Mouse (Mus musculus) stomach, embryonic 15.5 days (tissue): ENCODE data around the gene Gns. TPM values are rescaled to one million over a fixed set of nuclear protein-coding genes. Genes with fewer than 3 reads are reported as not detected.

ENCODE experiments used
- ATAC-seq: fragments of 200-750 bp; cut with Nextera tagmentation; 2 replicates; pipeline ENCODE4 v1.8.0; 2017; ENCODE audit warnings: low read depth, moderate number of reproducible peaks, moderate TSS enrichment; ENCODE audit not compliant: insufficient read depth, low FRiP score
- H3K27ac ChIP-seq: fragments of 300-500 bp; sonication (generic); 2 replicates; pipeline ENCODE4 v1.5.1; 2015; ENCODE audit warnings: mild to moderate bottlenecking, inconsistent platforms
- H3K27me3 ChIP-seq: fragments of 300-500 bp; sonication (generic); replicated peaks from 2 replicates; pipeline ENCODE4 v1.6.1; 2015; ENCODE audit warnings: inconsistent platforms
- H3K36me3 ChIP-seq: fragments of 300-500 bp; sonication (generic); 2 replicates; pipeline ENCODE4 v1.6.1; 2015; ENCODE audit warnings: inconsistent platforms
- H3K4me1 ChIP-seq: fragments of 300-500 bp; sonication (generic); 2 replicates; pipeline ENCODE4 v1.6.1; 2015; ENCODE audit warnings: inconsistent platforms
- H3K4me2 ChIP-seq: fragments of 300-500 bp; sonication (generic); 2 replicates; pipeline ENCODE4 v1.6.1; 2015; ENCODE audit warnings: mild to moderate bottlenecking, inconsistent platforms
- H3K4me3 ChIP-seq: fragments of 300-500 bp; sonication (generic); replicated peaks from 2 replicates; pipeline ENCODE4 v1.5.1; 2015; ENCODE audit warnings: inconsistent platforms
- H3K9ac ChIP-seq: fragments of 300-500 bp; sonication (generic); 2 replicates; pipeline ENCODE4 v1.6.1; 2015; ENCODE audit warnings: inconsistent platforms
- H3K9me3 ChIP-seq: fragments of 300-500 bp; sonication (generic); 2 replicates; pipeline ENCODE4 v1.6.1; 2016; ENCODE audit warnings: inconsistent platforms
- WGBS: fragments of 180-500 bp; shearing (Covaris S2); methylation state at CpG from one replicate; pipeline ENCODE4 v1.1.7; 2015; 5-methylcytosine and 5-hydroxymethylcytosine counted together
- polyA plus RNA-seq: library from polyadenylated mRNA; unstranded; fragments of >200 nt; fragmentation: Nextera tagmentation; extraction: Ambion mirVana; gene quantifications from 2 replicates; pipeline ENCODE4 v1.2.1, GENCODE M21; 2015

Gene Gns
- polyA plus RNA-seq, 1 experiment from 2014 or later: 39.6 TPM

DNA sequence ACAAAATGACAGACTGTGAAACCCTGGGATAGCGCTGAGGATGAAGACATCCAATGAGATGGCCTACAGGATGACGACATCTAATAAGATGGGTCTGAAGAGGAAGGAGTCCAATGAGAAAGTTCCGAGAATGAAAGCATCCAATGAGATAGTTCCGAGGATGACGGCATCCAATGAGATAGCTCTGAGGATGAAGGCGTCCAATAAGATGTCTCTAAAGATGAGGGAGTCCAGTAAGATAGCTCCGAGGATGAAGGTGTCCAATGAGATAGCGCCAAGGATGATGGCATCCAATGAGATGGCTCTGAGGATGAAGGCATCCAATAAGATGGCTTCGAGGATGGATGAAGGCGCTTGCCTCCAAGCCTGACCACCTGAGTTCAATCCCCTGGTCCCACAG lies 22.6 kb upstream of the Gns start:
- no peak overlapping the region for H3K27ac ChIP-seq
- H3K4me1 ChIP-seq: no peaks in the 10 kb centered on the region
- H3K36me3 ChIP-seq: no peaks in the 10 kb centered on the region
- no peaks in the 10 kb centered on the region for H3K27me3 ChIP-seq
- H3K4me2 ChIP-seq: no peak overlapping the region
- H3K9me3 ChIP-seq: no peaks in the 10 kb centered on the region
- H3K4me3 ChIP-seq: no peak overlapping the region
- WGBS: 95% methylated on average over 10 of the region's 10 CpGs
- H3K9ac ChIP-seq: no peak overlapping the region
- ATAC-seq: no peak

DNA sequence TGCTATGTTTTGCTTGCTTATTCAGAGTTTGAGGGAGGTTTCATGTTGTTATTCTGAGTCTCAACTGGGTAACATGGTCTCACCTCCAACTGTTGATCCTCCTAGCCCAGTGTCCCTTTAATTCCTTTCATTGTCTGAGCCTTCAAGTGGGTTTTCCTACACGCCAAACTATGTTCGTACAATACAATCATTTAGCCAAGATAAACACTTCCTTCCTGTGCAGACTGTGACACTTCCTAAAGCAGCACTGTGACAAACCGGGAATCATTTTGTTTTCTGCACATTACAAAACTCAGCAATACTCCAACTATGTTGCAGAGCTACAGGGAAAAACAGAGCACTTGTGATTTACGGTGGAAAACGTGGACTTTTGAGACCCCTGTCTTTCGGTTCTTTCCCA lies 21.0 kb upstream of the Gns start:
- Histone ChIP-seq H3K9me3 (no peaks in the 10 kb centered on the region), H3K27me3 (no peaks in the 10 kb centered on the region), H3K4me3 (no peak overlapping the region), H3K27ac (no peak overlapping the region), H3K4me2 (no peak overlapping the region), H3K36me3 (no peaks in the 10 kb centered on the region), H3K9ac (no peak overlapping the region), H3K4me1 (no peaks in the 10 kb centered on the region)
- ATAC-seq: no peak
- WGBS: 47% methylated on average over 6 of the region's 6 CpGs

DNA sequence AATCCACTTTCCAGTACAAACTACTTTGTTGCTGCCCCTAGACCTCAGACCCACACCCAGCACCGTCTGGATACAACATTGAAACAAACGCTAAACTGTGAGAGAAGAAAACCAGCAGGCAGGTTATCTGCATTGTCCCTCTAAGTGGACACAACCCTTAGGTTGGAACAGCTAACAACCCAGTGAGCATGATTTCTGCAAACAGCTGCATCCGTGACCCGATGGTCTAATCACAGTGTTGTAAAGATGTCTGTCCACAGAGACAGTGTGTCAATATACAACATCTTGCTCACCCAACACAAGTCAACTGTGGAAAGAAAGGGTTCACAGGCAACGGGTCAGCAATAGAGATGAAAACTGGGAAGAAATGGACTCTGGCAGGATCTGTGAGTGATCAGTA lies 15.6 kb upstream of the Gns start:
- Histone ChIP-seq H3K4me2 (peak overlapping the region; percentile 89), H3K4me3 (peak overlapping the region; percentile 61; the same call in 1 of the 2 replicates), H3K9me3 (no peaks in the 10 kb centered on the region), H3K27me3 (peaks cover 10% of the 10 kb centered on the region; the same call in 1 of the 2 replicates), H3K9ac (no peak overlapping the region), H3K27ac (peak overlapping the region; percentile 8; the same call in 1 of the 2 replicates), H3K4me1 (peaks cover 7% of the 10 kb centered on the region), H3K36me3 (no peaks in the 10 kb centered on the region)
- 43% methylated on average over 5 of the region's 5 CpGs for WGBS
- no peak for ATAC-seq

DNA sequence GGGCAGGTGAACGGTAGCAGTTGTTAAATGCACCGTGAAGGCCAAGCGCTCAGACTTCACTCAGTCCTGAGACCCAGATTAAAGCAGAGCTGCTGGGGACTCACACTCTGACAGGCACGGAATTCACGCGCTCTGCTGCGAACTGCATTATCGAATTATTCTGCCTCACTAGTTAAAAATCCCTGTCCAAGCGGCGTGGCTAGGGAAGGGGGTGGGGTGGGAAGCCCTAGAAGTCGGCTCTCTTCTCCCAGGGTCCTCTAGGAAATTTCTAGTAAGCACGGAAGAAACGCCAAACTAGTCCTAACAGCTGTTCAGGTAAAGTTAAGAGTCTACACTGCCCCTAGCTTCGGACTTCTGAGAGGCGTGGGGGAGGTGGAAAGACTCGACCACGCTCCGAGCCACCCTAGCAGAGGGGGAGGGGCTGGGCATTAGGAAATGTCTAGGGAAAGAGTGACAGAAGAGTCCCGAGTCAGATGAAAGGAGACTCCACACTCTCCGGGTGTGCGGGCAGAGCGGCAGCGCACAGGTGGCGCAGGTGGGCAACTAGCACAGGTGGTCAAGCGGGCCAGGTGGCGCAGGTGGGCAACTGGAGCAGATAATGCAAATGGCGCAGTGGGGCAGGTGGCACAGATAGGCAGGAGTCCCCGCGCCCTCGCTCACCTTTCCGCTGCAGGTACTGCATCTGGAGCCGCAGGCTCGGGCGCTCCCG lies 14.4 kb upstream of the Gns start:
- Histone ChIP-seq H3K4me2 (peak overlapping the region; percentile 89), H3K4me3 (peak overlapping the region; percentile 61), H3K4me1 (peaks cover 7% of the 10 kb centered on the region), H3K27me3 (peaks cover 10% of the 10 kb centered on the region; the same call in 1 of the 2 replicates), H3K9me3 (no peaks in the 10 kb centered on the region), H3K36me3 (no peaks in the 10 kb centered on the region), H3K27ac (peak overlapping the region; percentile 82), H3K9ac (peak overlapping the region; percentile 45; the same call in 1 of the 2 replicates)
- peak; percentile 70; the same call in 1 of the 2 replicates for ATAC-seq
- WGBS: 2% methylated on average over 35 of the region's 35 CpGs

DNA sequence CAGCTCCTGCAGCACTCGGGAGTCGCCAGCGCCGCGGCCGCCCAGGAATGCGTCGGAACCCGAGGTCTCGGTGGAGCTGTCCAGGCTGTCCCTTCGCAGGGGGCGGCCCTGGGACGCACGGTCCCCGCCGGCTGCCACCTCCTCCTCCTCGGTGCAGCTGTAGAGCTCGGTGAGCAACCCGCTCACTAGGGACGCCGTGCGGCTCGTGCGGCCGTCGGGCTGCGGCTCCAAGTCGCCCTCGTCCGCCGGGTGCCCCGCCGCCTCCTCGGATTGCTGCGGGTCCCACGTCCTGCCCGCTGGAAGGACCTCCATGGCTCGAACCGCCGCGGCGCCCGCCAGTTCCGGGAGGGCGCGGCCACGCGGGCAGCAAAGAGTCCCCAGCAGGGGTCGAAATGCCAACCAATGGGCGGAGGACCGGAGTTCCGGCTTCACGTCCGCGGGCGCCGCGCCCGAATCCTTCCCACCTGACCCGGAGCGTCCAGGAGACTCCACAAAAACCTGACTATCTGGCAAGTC lies 13.8 kb upstream of the Gns start, which contains the start of gene Tbc1d30:
Tbc1d30 (minus strand) TSS at position 213 of the 516 bp plus-strand sequence.
- peaks cover 7% of the 10 kb centered on the region for H3K4me1 ChIP-seq
- H3K27me3 ChIP-seq: peaks cover 10% of the 10 kb centered on the region; the same call in 1 of the 2 replicates
- peak within 1 kb of the TSS; percentile 45; the same call in 1 of the 2 replicates for H3K9ac ChIP-seq
- H3K9me3 ChIP-seq: no peaks in the 10 kb centered on the region
- peak within 1 kb of the TSS; percentile 61 for H3K4me3 ChIP-seq
- WGBS: under 1% methylated on average over 59 of the region's 61 CpGs
- peak within 1 kb of the TSS; percentile 82 for H3K27ac ChIP-seq
- peak within 1 kb of the TSS; percentile 89 for H3K4me2 ChIP-seq
- ATAC-seq: peak; percentile 74
- no peaks in the 10 kb centered on the region for H3K36me3 ChIP-seq

DNA sequence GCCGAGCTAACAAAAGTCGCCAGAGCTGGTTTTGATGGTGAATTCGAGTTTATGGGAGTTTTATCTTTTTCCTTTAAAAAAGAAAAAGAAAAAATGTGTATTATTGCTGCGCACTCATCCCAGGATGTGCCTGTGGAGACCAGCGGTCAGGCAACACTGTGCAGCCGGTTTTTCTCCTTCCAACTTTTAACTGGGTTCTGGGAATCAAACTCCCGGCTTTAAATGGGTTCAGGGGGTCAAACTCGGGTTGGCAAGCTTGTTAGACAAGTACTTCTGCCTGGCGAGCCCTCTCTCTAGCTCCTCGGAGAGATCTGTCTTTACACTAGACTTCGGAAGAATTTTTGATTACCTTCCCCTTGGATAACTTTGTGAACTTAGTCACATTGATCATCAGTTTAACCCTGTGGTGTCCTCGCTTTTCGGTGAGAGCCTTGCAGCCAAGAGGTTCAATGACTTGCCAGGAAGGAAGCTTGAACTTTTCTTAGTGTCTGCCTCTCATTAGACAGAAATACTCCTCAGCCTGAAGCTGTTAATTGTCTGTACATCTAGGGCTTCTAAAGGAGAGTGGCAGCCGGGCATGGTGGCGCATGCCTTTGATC lies 13.1 kb upstream of the Gns start:
- Histone ChIP-seq H3K4me1 (peaks cover 7% of the 10 kb centered on the region), H3K27ac (peak overlapping the region; percentile 82), H3K4me3 (peak overlapping the region; percentile 61), H3K4me2 (peak overlapping the region; percentile 89), H3K9me3 (no peaks in the 10 kb centered on the region), H3K27me3 (peaks cover 10% of the 10 kb centered on the region; the same call in 1 of the 2 replicates), H3K9ac (no peak overlapping the region), H3K36me3 (no peaks in the 10 kb centered on the region)
- WGBS: 27% methylated on average over 15 of the region's 15 CpGs
- no peak for ATAC-seq

DNA sequence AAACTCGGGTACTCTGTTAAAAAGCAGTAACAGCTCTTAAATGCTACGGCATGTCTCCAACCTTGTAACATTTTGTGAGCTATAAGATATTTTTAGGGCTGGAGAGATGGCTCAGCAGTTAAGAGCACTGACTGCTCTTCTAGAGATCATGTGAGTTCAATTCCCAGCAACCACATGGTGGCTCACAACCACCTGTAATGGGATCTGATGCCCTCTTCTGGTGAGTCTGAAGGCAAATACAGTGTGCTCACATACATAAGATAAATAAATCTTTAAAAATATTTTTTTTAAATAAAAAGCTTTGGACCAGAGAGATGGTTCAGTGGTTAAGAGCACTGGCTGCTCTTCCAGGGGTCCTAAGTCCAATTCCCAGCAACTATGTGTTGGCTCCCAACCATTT lies 4.5 kb upstream of the Gns start:
- WGBS: 88% methylated on average over 2 of the region's 2 CpGs
- H3K27me3 ChIP-seq: no peaks in the 10 kb centered on the region
- H3K9me3 ChIP-seq: no peaks in the 10 kb centered on the region
- no peaks in the 10 kb centered on the region for H3K36me3 ChIP-seq
- peaks cover 6% of the 10 kb centered on the region for H3K4me1 ChIP-seq
- H3K4me2 ChIP-seq: no peak overlapping the region
- H3K4me3 ChIP-seq: no peak overlapping the region
- H3K27ac ChIP-seq: no peak overlapping the region
- ATAC-seq: no peak
- no peak overlapping the region for H3K9ac ChIP-seq

DNA sequence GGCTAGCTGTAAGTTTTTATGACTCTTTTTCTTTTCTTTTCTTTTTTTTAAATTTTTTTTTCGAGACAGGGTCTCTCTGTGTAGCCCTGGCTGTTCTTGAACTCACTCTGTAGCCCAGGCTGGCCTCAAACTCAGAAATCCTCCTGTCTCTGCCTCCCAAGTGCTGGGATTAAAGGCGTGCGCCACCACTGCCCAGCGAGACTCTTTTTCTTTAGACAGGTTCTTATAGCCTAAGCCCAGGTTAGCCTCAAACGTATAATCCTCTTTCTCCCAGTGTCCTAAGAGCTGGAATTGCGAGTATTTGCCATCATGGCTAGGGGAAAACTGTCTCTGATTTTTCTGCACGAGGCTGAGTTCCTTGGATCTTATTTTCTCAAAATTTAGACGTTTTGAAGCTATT lies 1.7 kb upstream of the Gns start:
- no peak for ATAC-seq
- Histone ChIP-seq H3K4me1 (peaks cover 24% of the 10 kb centered on the region), H3K27me3 (no peaks in the 10 kb centered on the region), H3K27ac (no peak overlapping the region), H3K9me3 (no peaks in the 10 kb centered on the region), H3K4me2 (no peak overlapping the region), H3K9ac (no peak overlapping the region), H3K36me3 (0 out of 2 replicates have a peak, but pooled peaks cover 2% of the 10 kb centered on the region), H3K4me3 (no peak overlapping the region)
- 80% methylated on average over 8 of the region's 8 CpGs for WGBS

DNA sequence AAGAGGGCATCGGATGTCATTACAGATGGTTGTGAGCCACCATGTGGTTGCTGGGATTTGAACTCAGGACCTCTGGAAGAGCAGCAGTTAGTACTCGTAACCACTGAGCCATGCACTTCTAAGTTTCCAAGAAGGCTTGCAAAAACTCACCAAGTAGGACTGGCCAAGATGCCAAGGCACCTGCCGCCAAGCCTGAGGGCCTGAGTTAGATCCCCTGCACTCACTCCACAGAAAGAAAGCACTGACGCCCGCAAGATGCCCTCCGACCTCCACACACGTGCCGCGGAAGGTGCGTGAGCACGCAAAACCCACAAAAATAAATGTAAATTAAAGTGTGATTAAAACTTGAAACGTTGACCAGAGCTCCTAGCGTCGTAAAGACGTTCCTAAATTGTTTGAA lies 584 bp upstream of the Gns start:
- Histone ChIP-seq H3K27ac (no peak overlapping the region), H3K36me3 (0 out of 2 replicates have a peak, but pooled peaks cover 4% of the 10 kb centered on the region), H3K9me3 (no peaks in the 10 kb centered on the region), H3K4me2 (peak overlapping the region; percentile 87), H3K9ac (no peak overlapping the region; the same call in 1 of the 2 replicates), H3K4me1 (peaks cover 24% of the 10 kb centered on the region), H3K4me3 (peak overlapping the region; percentile 100), H3K27me3 (no peaks in the 10 kb centered on the region)
- no peak for ATAC-seq
- 20% methylated on average over 15 of the region's 15 CpGs for WGBS

DNA sequence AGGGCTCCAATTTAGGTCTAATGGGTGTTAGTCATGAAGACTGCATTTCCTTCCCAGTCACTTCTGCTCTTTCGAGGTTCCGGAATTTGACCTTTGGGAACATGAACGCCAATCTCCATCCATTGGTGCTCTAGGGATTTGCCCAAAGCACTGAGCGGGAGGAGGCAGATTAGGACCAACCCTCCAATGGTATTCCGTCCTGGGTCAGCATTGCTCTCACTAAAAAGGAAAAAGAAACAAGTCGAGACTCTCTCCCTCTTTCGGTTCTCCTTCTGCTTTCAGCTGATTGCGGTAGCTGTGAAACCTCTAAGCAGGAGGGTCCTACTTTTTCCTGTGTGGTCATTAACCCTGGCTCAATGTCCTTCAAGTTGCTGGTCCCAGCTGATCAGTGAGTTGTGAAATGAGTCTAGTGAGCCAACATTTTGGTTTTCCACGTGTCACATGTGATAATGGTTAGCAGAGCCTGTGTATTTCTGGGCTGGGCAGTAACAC lies 937 bp downstream of the Gns start:
- Histone ChIP-seq H3K4me1 (peaks cover 24% of the 10 kb centered on the region), H3K9me3 (no peaks in the 10 kb centered on the region), H3K4me3 (peak overlapping the region; percentile 100), H3K9ac (peak overlapping the region; percentile 92), H3K4me2 (peak overlapping the region; percentile 87), H3K27ac (no peak overlapping the region), H3K36me3 (0 out of 2 replicates have a peak, but pooled peaks cover 4% of the 10 kb centered on the region), H3K27me3 (no peaks in the 10 kb centered on the region)
- WGBS: 13% methylated on average over 9 of the region's 9 CpGs
- ATAC-seq: no peak

DNA sequence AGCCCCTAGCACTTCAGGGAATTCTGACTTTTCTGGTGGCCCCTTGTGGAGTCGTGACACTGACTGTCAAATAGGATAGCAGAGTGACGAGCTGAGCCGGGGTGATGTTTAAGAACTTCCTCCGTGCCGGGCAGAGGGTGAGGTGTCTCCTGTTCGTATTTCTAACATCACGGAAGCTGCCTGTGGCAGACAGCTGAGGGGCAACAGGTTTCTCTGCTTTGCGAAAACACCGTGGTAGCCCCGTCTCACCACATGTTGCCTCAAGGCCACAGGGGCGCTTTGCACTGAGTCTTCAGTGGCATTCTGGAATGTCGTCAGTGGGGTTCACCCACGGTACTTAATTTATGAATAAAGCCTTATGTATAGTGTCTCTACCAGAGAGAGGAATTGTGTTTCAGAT lies 2.4 kb downstream of the Gns start:
- no peak overlapping the region for H3K4me2 ChIP-seq
- no peak overlapping the region for H3K27ac ChIP-seq
- no peak for ATAC-seq
- H3K4me3 ChIP-seq: no peak overlapping the region
- whole genome bisulfite sequencing: 77% methylated on average over 13 of the region's 13 CpGs
- no peak overlapping the region for H3K9ac ChIP-seq
- no peaks in the 10 kb centered on the region for H3K9me3 ChIP-seq
- H3K27me3 ChIP-seq: no peaks in the 10 kb centered on the region
- peaks cover 24% of the 10 kb centered on the region for H3K4me1 ChIP-seq
- H3K36me3 ChIP-seq: 0 out of 2 replicates have a peak, but pooled peaks cover 4% of the 10 kb centered on the region

DNA sequence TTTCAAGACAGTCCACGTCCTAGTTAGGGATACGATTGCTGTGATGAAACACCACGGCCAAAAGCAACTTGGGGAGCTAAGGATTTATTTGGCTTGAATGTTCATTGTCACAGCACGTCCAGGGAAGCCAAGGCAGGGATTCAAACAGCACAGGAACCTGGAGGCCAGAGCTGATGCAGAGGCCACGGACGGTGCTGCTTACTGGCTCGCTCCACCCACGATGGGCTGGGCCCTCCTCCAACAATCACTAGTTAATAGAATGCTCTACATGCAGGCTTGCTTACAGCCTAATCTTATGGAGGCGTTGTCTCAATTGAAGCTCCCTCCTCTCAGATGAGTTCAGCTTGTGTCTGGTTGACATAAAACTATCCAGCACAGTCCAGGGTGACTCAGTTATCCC lies 2.9 kb downstream of the Gns start:
- Histone ChIP-seq H3K4me1 (peaks cover 24% of the 10 kb centered on the region), H3K27ac (no peak overlapping the region), H3K27me3 (no peaks in the 10 kb centered on the region), H3K4me2 (no peak overlapping the region), H3K9ac (no peak overlapping the region), H3K36me3 (0 out of 2 replicates have a peak, but pooled peaks cover 4% of the 10 kb centered on the region), H3K9me3 (no peaks in the 10 kb centered on the region), H3K4me3 (no peak overlapping the region)
- ATAC-seq: no peak
- 82% methylated on average over 9 of the region's 9 CpGs for WGBS
